Mouse (Mus musculus) lung, embryonic 14.5 days (tissue): ENCODE measurements at regions not wholly inside any gene's neighbourhood (a gene's known extent, or its start where the extent isn't known, plus 50 kb on each side); places are given as distances from the start of the nearest gene placed in this dataset.

Experiments
- ATAC-seq: fragments of 200-750 bp; cut with Nextera tagmentation; 2 replicates; pipeline ENCODE4 v1.8.0; 2017; ENCODE audit warnings: mild to moderate bottlenecking, moderate TSS enrichment, moderate library complexity; ENCODE audit not compliant: insufficient read depth
- DNase-seq: peaks from one replicate; pipeline ENCODE4 v3.0.0-alpha.2; 2015
- H3K27ac ChIP-seq: fragments of 300-500 bp; sonication (generic); 2 replicates; pipeline ENCODE4 v1.5.1; 2014; ENCODE audit warnings: low read depth, mild to moderate bottlenecking, moderate library complexity
- H3K27me3 ChIP-seq: fragments of 300-500 bp; sonication (generic); 2 replicates; pipeline ENCODE4 v1.6.1; 2014; ENCODE audit warnings: low read length, control low read depth; ENCODE audit not compliant: insufficient read depth
- H3K36me3 ChIP-seq: fragments of 300-500 bp; sonication (generic); 2 replicates; pipeline ENCODE4 v1.6.1; 2014; ENCODE audit warnings: control low read depth; ENCODE audit not compliant: insufficient read depth
- H3K4me1 ChIP-seq: fragments of 300-500 bp; sonication (generic); 2 replicates; pipeline ENCODE4 v1.6.1; 2014; ENCODE audit warnings: antibody characterized with exemption, control low read depth; ENCODE audit not compliant: insufficient read depth
- H3K4me2 ChIP-seq: fragments of 300-500 bp; sonication (generic); 2 replicates; pipeline ENCODE4 v1.6.1; 2014; ENCODE audit warnings: mild to moderate bottlenecking
- H3K4me3 ChIP-seq: fragments of 300-500 bp; sonication (generic); 2 replicates; pipeline ENCODE4 v1.5.1; 2014; ENCODE audit warnings: low read depth, low read length
- H3K9ac ChIP-seq: fragments of 300-500 bp; sonication (generic); 2 replicates; pipeline ENCODE4 v1.6.1; 2014
- H3K9me3 ChIP-seq: fragments of 300-500 bp; sonication (generic); 2 replicates; pipeline ENCODE4 v1.6.1; 2016; ENCODE audit warnings: low read depth, low read length, control low read depth
- CTCF ChIP-seq: IDR thresholded peaks from 2 replicates; pipeline ENCODE4 v1.5.1; 2016; ENCODE audit warnings: antibody characterized with exemption, low read depth
- WGBS: fragments of 180-500 bp; shearing (Covaris S2); extraction: QIAGEN DNeasy Blood & Tissue Kit; methylation state at CpG from one replicate; pipeline ENCODE4 v1.1.7; 2014; 5-methylcytosine and 5-hydroxymethylcytosine counted together

DNA sequence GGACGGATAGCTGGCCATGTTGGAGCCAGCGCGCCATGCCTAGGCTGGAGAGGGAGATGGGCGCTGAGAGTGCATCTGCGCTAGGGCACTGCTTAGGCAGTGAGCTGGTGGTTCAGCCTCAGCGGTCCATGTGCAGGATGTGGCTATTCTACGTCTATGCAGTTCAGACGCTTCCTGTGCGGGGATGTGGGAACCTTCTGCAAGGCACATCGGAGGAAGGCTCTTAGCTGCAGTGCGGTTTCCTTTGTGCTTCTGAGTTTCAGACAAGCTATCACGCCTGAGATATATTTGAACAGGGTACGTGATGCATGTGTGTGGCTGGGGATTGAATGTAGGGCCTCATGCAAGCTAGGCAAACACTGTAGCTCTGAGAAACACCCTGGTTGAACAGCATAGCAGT, 54.4 kb upstream of the Lrpprc start:
- DNase-seq (no peak), ATAC-seq (no peak)
- H3K4me3 ChIP-seq, result no peak overlapping the region
- H3K4me2 ChIP-seq, result no peak overlapping the region
- H3K27me3 ChIP-seq, result no peaks in the 10 kb centered on the region
- H3K9ac ChIP-seq, result no peak overlapping the region
- TF ChIP-seq CTCF, result no peak
- H3K4me1 ChIP-seq, result no peaks in the 10 kb centered on the region
- H3K27ac ChIP-seq, result no peak overlapping the region
- WGBS, result 83% methylated on average over 13 of the region's 13 CpGs
- H3K36me3 ChIP-seq, result no peaks in the 10 kb centered on the region
- no peaks in the 10 kb centered on the region for H3K9me3 ChIP-seq

DNA sequence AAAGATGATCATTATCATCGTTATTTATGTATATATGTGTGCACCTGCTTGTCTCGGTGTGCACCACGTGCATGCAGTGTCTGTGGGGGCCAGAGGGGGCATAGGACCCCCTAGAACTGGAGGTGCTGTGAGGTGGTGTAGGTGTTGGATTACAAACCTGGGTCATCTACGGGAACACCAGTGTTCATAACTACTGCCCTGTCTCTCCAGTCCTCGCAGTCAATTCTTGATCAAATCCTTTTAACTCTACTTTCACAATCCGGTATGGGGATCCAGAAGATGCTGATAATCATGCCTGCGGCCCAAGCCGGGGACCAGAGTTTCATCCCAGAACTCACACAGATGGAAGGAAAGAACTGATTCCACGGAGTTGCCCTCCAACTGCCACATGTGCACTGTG, 55.6 kb upstream of the Lrpprc start:
- Histone ChIP-seq H3K4me3 (no peak overlapping the region), H3K4me2 (no peak overlapping the region), H3K9me3 (no peaks in the 10 kb centered on the region), H3K9ac (no peak overlapping the region), H3K27ac (no peak overlapping the region), H3K36me3 (no peaks in the 10 kb centered on the region), H3K27me3 (no peaks in the 10 kb centered on the region), H3K4me1 (no peaks in the 10 kb centered on the region)
- TF ChIP-seq CTCF, result no peak
- ATAC-seq (no peak), DNase-seq (no peak)
- WGBS, result 87% methylated on average over 9 of the region's 9 CpGs

GRCm38 (mm10) chr17:84848385-84849030, 57.9 kb upstream of the Lrpprc start:
- Histone ChIP-seq H3K27ac (no peak overlapping the region), H3K27me3 (no peaks in the 10 kb centered on the region), H3K9ac (no peak overlapping the region), H3K4me2 (no peak overlapping the region), H3K4me3 (no peak overlapping the region), H3K9me3 (no peaks in the 10 kb centered on the region), H3K36me3 (no peaks in the 10 kb centered on the region), H3K4me1 (no peaks in the 10 kb centered on the region)
- TF ChIP-seq CTCF, result no peak
- ATAC-seq, result no peak
- WGBS, result 43% methylated on average over 14 of the region's 14 CpGs
- DNase-seq, result no peak

- no peaks in the 10 kb centered on the region for H3K4me1 ChIP-seq
- no peak overlapping the region for H3K27ac ChIP-seq
- no peak overlapping the region for H3K4me3 ChIP-seq
- WGBS, result 58% methylated on average over 6 of the region's 6 CpGs
- TF ChIP-seq CTCF, result no peak
- H3K9ac ChIP-seq, result no peak overlapping the region
- no peaks in the 10 kb centered on the region for H3K36me3 ChIP-seq
- DNase-seq (no peak), ATAC-seq (no peak)
- H3K4me2 ChIP-seq, result no peak overlapping the region
- H3K27me3 ChIP-seq, result no peaks in the 10 kb centered on the region
- no peaks in the 10 kb centered on the region for H3K9me3 ChIP-seq
Measured at GRCm38 (mm10) chr17:84849031-84849405, 58.4 kb upstream of the Lrpprc start.

GRCm38 (mm10) chr17:84850464-84850863, 59.9 kb upstream of the Lrpprc start:
- Histone ChIP-seq H3K36me3 (no peaks in the 10 kb centered on the region), H3K27ac (no peak overlapping the region), H3K4me1 (no peaks in the 10 kb centered on the region), H3K4me2 (no peak overlapping the region), H3K27me3 (no peaks in the 10 kb centered on the region), H3K4me3 (no peak overlapping the region), H3K9me3 (no peaks in the 10 kb centered on the region), H3K9ac (no peak overlapping the region)
- no peak for TF ChIP-seq CTCF
- DNase-seq, result no peak
- WGBS, result 70% methylated on average over 5 of the region's 5 CpGs
- no peak for ATAC-seq

GRCm38 (mm10) chr17:84850893-84851292, 60.3 kb upstream of the Lrpprc start:
- Histone ChIP-seq H3K27me3 (no peaks in the 10 kb centered on the region), H3K9ac (no peak overlapping the region), H3K4me2 (no peak overlapping the region), H3K4me1 (no peaks in the 10 kb centered on the region), H3K36me3 (no peaks in the 10 kb centered on the region), H3K4me3 (no peak overlapping the region), H3K9me3 (no peaks in the 10 kb centered on the region), H3K27ac (no peak overlapping the region)
- TF ChIP-seq CTCF, result no peak
- WGBS, result 75% methylated on average over 5 of the region's 5 CpGs
- no peak for ATAC-seq
- no peak for DNase-seq

- no peak overlapping the region for H3K4me3 ChIP-seq
- TF ChIP-seq CTCF, result no peak
- no peaks in the 10 kb centered on the region for H3K36me3 ChIP-seq
- 76% methylated on average over 6 of the region's 6 CpGs for WGBS
- no peak overlapping the region for H3K27ac ChIP-seq
- DNase-seq (no peak), ATAC-seq (no peak)
- H3K27me3 ChIP-seq, result no peaks in the 10 kb centered on the region
- no peaks in the 10 kb centered on the region for H3K9me3 ChIP-seq
- H3K4me1 ChIP-seq, result no peaks in the 10 kb centered on the region
- H3K9ac ChIP-seq, result no peak overlapping the region
- H3K4me2 ChIP-seq, result no peak overlapping the region
Measured at GRCm38 (mm10) chr17:84856971-84857370, 66.4 kb upstream of the Lrpprc start.

DNA sequence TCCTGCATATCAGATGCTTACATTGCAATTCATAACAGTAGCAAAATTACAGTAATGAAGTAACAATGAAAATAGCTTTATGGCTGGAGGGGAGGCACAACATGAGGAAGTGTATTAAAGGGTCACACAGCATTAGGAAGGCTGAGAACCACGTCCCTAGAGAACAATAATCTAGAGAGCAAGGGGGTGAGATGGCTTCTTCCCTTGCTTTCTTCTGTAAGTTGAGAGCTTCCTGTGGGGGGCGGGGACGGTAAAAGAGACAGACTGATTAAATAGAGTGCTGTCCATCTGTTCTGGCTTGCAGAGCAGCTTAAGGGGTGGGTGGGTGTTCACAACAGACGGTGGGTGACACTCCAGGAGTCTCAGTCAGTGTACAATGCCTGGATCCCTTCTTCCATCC, 68.2 kb upstream of the Lrpprc start:
- DNase-seq (no peak), ATAC-seq (no peak)
- Histone ChIP-seq H3K36me3 (no peaks in the 10 kb centered on the region), H3K9ac (no peak overlapping the region), H3K4me1 (no peaks in the 10 kb centered on the region), H3K27me3 (no peaks in the 10 kb centered on the region), H3K4me3 (no peak overlapping the region), H3K4me2 (no peak overlapping the region), H3K9me3 (no peaks in the 10 kb centered on the region), H3K27ac (no peak overlapping the region)
- 31% methylated on average over 4 of the region's 4 CpGs for WGBS
- no peak for TF ChIP-seq CTCF
